Mouse (Mus musculus) CH12.LX (cell line): Measurements from ENCODE around the gene Olfr215. TPM values are rescaled to one million over a fixed set of nuclear protein-coding genes. Genes with fewer than 3 reads are reported as not detected.

ENCODE experiments used
- DNase-seq: peaks from one replicate; pipeline ENCODE4 v3.0.0-alpha.2; 2013; ENCODE audit errors: extremely low read depth
- H3K27ac ChIP-seq: 2 replicates; pipeline ENCODE4 v1.5.1; 2012; ENCODE audit warnings: low read depth, mild to moderate bottlenecking, control low read depth, moderate library complexity; ENCODE audit not compliant: insufficient read depth
- H3K27me3 ChIP-seq: replicated peaks from 2 replicates; pipeline ENCODE3; 2012; ENCODE audit warnings: inconsistent platforms
- H3K36me3 ChIP-seq, 2 experiments: replicated peaks in 1 of 2; 2 replicates each; pipeline versions ENCODE3 to v1.6.1; 2012; ENCODE audit warnings: inconsistent platforms in 1 of 2, low read length in 1 of 2, mild to moderate bottlenecking in 1 of 2, mixed read lengths in 1 of 2, moderate library complexity in 1 of 2; ENCODE audit not compliant: control insufficient read depth in 1 of 2, insufficient read depth in 1 of 2
- H3K4me1 ChIP-seq, 2 experiments: 2 replicates each; pipeline ENCODE4 v1.6.1; 2012; ENCODE audit warnings: inconsistent platforms in 1 of 2, moderate library complexity in 1 of 2; ENCODE audit not compliant: insufficient read depth in 2 of 2, control insufficient read depth in 1 of 2
- H3K4me2 ChIP-seq: 2 replicates; pipeline ENCODE4 v1.6.1; 2012; ENCODE audit warnings: low read depth, mild to moderate bottlenecking, control low read depth; ENCODE audit not compliant: poor library complexity, insufficient read depth, severe bottlenecking
- H3K4me3 ChIP-seq, 3 experiments: fragments of 150-350 bp in 1 of 3; sonication (generic) in 1 of 3; replicated peaks in 1 of 3; 2 replicates each; pipeline versions ENCODE3 to v1.5.1; 2011 to 2012; ENCODE audit warnings: low read depth in 2 of 3, low read length in 2 of 3, mild to moderate bottlenecking in 2 of 3, moderate library complexity in 2 of 3, control low read depth in 1 of 3, improper control_type of control experiment in 1 of 3, inconsistent platforms in 1 of 3, mixed read lengths in 1 of 3; ENCODE audit not compliant: poor library complexity in 1 of 3
- H3K79me2 ChIP-seq: replicated peaks from 2 replicates; pipeline ENCODE4 v1.6.1; 2012; ENCODE audit warnings: mild to moderate bottlenecking, moderate library complexity; ENCODE audit not compliant: control insufficient read depth, poor library complexity, insufficient read depth, severe bottlenecking; ENCODE audit errors: extremely low read depth
- H3K9ac ChIP-seq: 2 replicates; pipeline ENCODE4 v1.6.1; 2012; ENCODE audit warnings: low read depth, mild to moderate bottlenecking, control low read depth, moderate library complexity; ENCODE audit not compliant: insufficient read depth
- H3K9me3 ChIP-seq: replicated peaks from 2 replicates; pipeline ENCODE3; 2012; ENCODE audit warnings: low read length, inconsistent platforms, mixed read lengths
- BHLHE40 ChIP-seq: IDR thresholded peaks from 2 replicates; pipeline ENCODE4 v1.6.1; 2011; ENCODE audit warnings: mild to moderate bottlenecking, low read depth, low read length, improper control_type of control experiment
- CTCF ChIP-seq, 2 experiments: IDR thresholded peaks in 1 of 2; conservative IDR thresholded peaks in 1 of 2; 2 replicates each; pipeline ENCODE4 v1.5.1; 2011 to 2012; ENCODE audit warnings: low read depth in 2 of 2, low read length in 2 of 2, improper control_type of control experiment in 1 of 2, inconsistent platforms in 1 of 2, mild to moderate bottlenecking in 1 of 2, moderate library complexity in 1 of 2
- ELF1 ChIP-seq: IDR thresholded peaks from 2 replicates; pipeline ENCODE4 v1.6.1; 2014; ENCODE audit warnings: low read depth, mild to moderate bottlenecking, inconsistent platforms, low read length, improper control_type of control experiment
- EP300 ChIP-seq: IDR thresholded peaks from 2 replicates; pipeline ENCODE4 v1.6.1; 2011; ENCODE audit warnings: low read length, improper control_type of control experiment
- MEF2A ChIP-seq: IDR thresholded peaks from 2 replicates; pipeline ENCODE4 v1.6.1; 2014; ENCODE audit warnings: low read depth, mild to moderate bottlenecking, inconsistent platforms, low read length, improper control_type of control experiment, borderline replicate concordance
- NELFE ChIP-seq: IDR thresholded peaks from 2 replicates; pipeline ENCODE4 v1.6.1; 2011; ENCODE audit warnings: low read depth, low read length, improper control_type of control experiment
- POLR2AphosphoS2 ChIP-seq: IDR thresholded peaks from 2 replicates; pipeline ENCODE4 v1.6.1; 2011; ENCODE audit warnings: low read depth, low read length, improper control_type of control experiment
- RAD21 ChIP-seq: IDR thresholded peaks from 2 replicates; pipeline ENCODE4 v1.6.1; 2011; ENCODE audit warnings: low read depth, mild to moderate bottlenecking, low read length, improper control_type of control experiment, moderate library complexity
- SIN3A ChIP-seq: IDR thresholded peaks from 2 replicates; pipeline ENCODE4 v1.6.1; 2012; ENCODE audit warnings: low read length, improper control_type of control experiment, inconsistent platforms
- SMC3 ChIP-seq: IDR thresholded peaks from 2 replicates; pipeline ENCODE4 v1.6.1; 2011; ENCODE audit warnings: low read depth, low read length, improper control_type of control experiment
- UBTF ChIP-seq: IDR thresholded peaks from 2 replicates; pipeline ENCODE4 v1.6.1; 2012; ENCODE audit warnings: low read depth, mild to moderate bottlenecking, inconsistent platforms, low read length, improper control_type of control experiment, moderate library complexity
- USF2 ChIP-seq: conservative IDR thresholded peaks from 2 replicates; pipeline ENCODE4 v1.6.1; 2011; ENCODE audit warnings: low read depth, low read length, improper control_type of control experiment
- ZKSCAN1 ChIP-seq: IDR thresholded peaks from 2 replicates; pipeline ENCODE4 v1.6.1; 2012; ENCODE audit warnings: low read depth, inconsistent platforms, low read length, improper control_type of control experiment, borderline replicate concordance
- ZMIZ1 ChIP-seq: IDR thresholded peaks from 2 replicates; pipeline ENCODE4 v1.6.1; 2012; ENCODE audit warnings: low read depth, mild to moderate bottlenecking, inconsistent platforms, low read length, improper control_type of control experiment
- dilution Hi-C: fragments of 300-500 bp; cut with MboI; formaldehyde crosslinking; loops from 2 replicates; pipeline ENCODE4 v1.14.3; 2020; ENCODE audit warnings: low sequenced_read_pairs; ENCODE audit not compliant: extremely low pct_unique_long_range_greater_than_20kb, extremely low pct_ligation_motif_present
- in situ Hi-C: fragments of 300-500 bp; cut with MboI; formaldehyde crosslinking; loops from 3 replicates; pipeline ENCODE4 v1.14.3; 2019; ENCODE audit warnings: low sequenced_read_pairs, low pct_ligation_motif_present, low pct_unique_long_range_greater_than_20kb, mixed read lengths
- polyA plus RNA-seq: library from polyadenylated mRNA; unstranded; fragments of >175 nt; gene quantifications from 2 replicates; pipeline ENCODE4 v1.2.1, GENCODE M21; 2012; ENCODE audit warnings: low read depth; ENCODE audit not compliant: insufficient read length
- total RNA-seq, 2 experiments: library from RNA; depleted of rRNA; stranded (reverse); fragments of 300-350 nt in 1 of 2; fragments of >200 nt in 1 of 2; gene quantifications; 2 replicates each; pipeline ENCODE4 v1.2.3; 2012 to 2014

The Olfr215 gene
- not detected in 2 replicates for total RNA-seq (2012; rRNA removed)
- not detected in 2 replicates for total RNA-seq (2014; rRNA removed)
- not detected in 2 replicates for polyA plus RNA-seq

DNA sequence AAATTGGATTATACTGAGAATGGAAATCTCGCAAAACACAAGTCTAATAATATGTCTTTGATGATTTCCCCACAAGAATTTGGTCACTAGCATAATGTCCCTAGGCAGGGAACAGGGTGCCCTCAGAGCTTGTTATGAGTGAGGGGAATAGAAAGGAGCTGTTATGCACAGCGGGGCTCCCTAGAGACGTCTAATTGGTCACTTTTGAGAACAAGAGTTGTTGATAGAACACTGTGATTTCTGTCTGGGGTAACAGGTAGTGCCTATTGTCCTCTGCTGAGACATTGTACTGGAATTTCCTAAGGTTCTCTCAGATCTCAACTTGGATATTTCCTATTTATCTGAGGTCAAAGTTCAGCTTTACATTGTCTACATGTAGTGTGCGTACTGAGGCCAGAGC lies at the start of gene Olfr215:
Olfr215 (minus strand) TSS at position 101 of the 400 bp plus-strand sequence.
- no peak for TF ChIP-seq MEF2A
- TF ChIP-seq NELFE = no peak
- H3K4me1 ChIP-seq = peaks cover 0 to 3% of the 10 kb centered on the region in 2 experiments; a peak in 1 of 4 replicates
- DNase-seq = no peak
- no peak within 1 kb of the TSS for H3K4me2 ChIP-seq
- dilution Hi-C loops (no loop called here), in situ Hi-C loops (no loop called here)
- no peak within 1 kb of the TSS for H3K27ac ChIP-seq
- no peak within 1 kb of the TSS for H3K9ac ChIP-seq
- H3K36me3 ChIP-seq = no peaks in the 10 kb centered on the region
- no peaks in the 10 kb centered on the region for H3K79me2 ChIP-seq
- no peak within 1 kb of the TSS for H3K4me3 ChIP-seq
- H3K9me3 ChIP-seq = no peaks in the 10 kb centered on the region
- H3K27me3 ChIP-seq = peaks cover 7% of the 10 kb centered on the region

- peak; percentile 81 for DNase-seq
- Histone ChIP-seq H3K79me2 (peaks cover 13% of the 10 kb centered on the region), H3K27me3 (no peaks in the 10 kb centered on the region), H3K27ac (no peak overlapping the region), H3K36me3 (peaks cover 30 to 47% of the 10 kb centered on the region in 2 experiments), H3K4me2 (no peak overlapping the region), H3K9me3 (no peaks in the 10 kb centered on the region), H3K4me3 (no peak overlapping the region), H3K9ac (no peak overlapping the region), H3K4me1 (peaks cover 3 to 30% of the 10 kb centered on the region in 2 experiments)
- in situ Hi-C loops = no loop called here
- TF ChIP-seq UBTF = no peak
- TF ChIP-seq EP300 = no peak
- TF ChIP-seq ZMIZ1 = peak; percentile 84; the same call in 1 of the 2 replicates
- TF ChIP-seq BHLHE40 = 0 out of 2 replicates have a peak, but pooled peaks have one; percentile 11
- no peak for TF ChIP-seq ZKSCAN1
- peak; percentile 60 for TF ChIP-seq RAD21
- TF ChIP-seq NELFE = peak; percentile 26; the same call in 1 of the 2 replicates
- TF ChIP-seq ELF1 = peak; percentile 45; the same call in 1 of the 2 replicates
- peak; percentile 54 for TF ChIP-seq SMC3
- TF ChIP-seq POLR2AphosphoS2 = peak; percentile 26; the same call in 1 of the 2 replicates
- TF ChIP-seq SIN3A = 0 out of 2 replicates have a peak, but pooled peaks have one; percentile 48
- peak; percentile 82 to 91 for TF ChIP-seq CTCF (conservative IDR thresholded peaks at IDR 0.05 in 1 of 2, IDR thresholded peaks at IDR 0.05 in 1 of 2; ENCODE audit: low read depth in 2 of 2, low read length in 2 of 2)
- TF ChIP-seq USF2 = no peak
- dilution Hi-C loops = no loop called here
Observed at GRCm38 (mm10) chr6:116632129-116632528, 48.1 kb upstream of the Olfr215 start.
